Mouse (Mus musculus): ENCODE data around the gene Rfx5. TPM values are rescaled to one million over a fixed set of nuclear protein-coding genes. Genes with fewer than 3 reads are reported as not detected.
"Not testable (repeated sequence)": the region's sequence is repeated elsewhere in the genome, so short reads cannot be mapped to it uniquely, and the experiment has no call there.

Rfx5 gene
- polyA plus RNA-seq (2015; fragmentation: Nextera tagmentation; extraction: Ambion mirVana) = 6.2 and 6.9 TPM in 2 replicates

GRCm38 (mm10) chr3:94953764-94954616 is at the start of gene Rfx5:
Gene Rfx5 (plus strand): TSS chr3:94954075.
- H3K27me3 ChIP-seq (replicated peaks) = no peaks in the 10 kb centered on the region
- no peaks in the 10 kb centered on the region for H3K9me3 ChIP-seq
- H3K9ac ChIP-seq = peak within 1 kb of the TSS; percentile 84
- peak; percentile 97 for ATAC-seq
- WGBS = 0% methylated on average over 50 of the region's 50 CpGs
- peaks cover 16% of the 10 kb centered on the region for H3K4me1 ChIP-seq (replicated peaks)
- peak within 1 kb of the TSS; percentile 92 for H3K27ac ChIP-seq
- H3K4me2 ChIP-seq (replicated peaks) = peak within 1 kb of the TSS; percentile 71
- peak within 1 kb of the TSS; percentile 81 for H3K4me3 ChIP-seq (replicated peaks)
- H3K36me3 ChIP-seq = peaks cover 18% of the 10 kb centered on the region

- ATAC-seq = not testable (repeated sequence)
- 66% methylated on average over 3 of the region's 3 CpGs for WGBS
Observed at GRCm38 (mm10) chr3:94904759-94905158, 49.1 kb upstream of the Rfx5 start.

GRCm38 (mm10) chr3:94906482-94906881 is 47.4 kb upstream of the Rfx5 start:
- Histone ChIP-seq H3K4me2 (replicated peaks) (no peak overlapping the region), H3K4me1 (replicated peaks) (no peaks in the 10 kb centered on the region; the same call in 1 of the 2 replicates), H3K9me3 (no peaks in the 10 kb centered on the region), H3K27ac (no peak overlapping the region), H3K27me3 (replicated peaks) (no peaks in the 10 kb centered on the region), H3K9ac (no peak overlapping the region), H3K36me3 (no peaks in the 10 kb centered on the region), H3K4me3 (replicated peaks) (no peak overlapping the region)
- 58% methylated on average over 1 of the region's 1 CpGs for WGBS
- no peak for ATAC-seq

More at GRCm38 (mm10) chr3:94904759-94905158, 49.1 kb upstream of the Rfx5 start:
- not testable (repeated sequence) for H3K9me3 ChIP-seq; H3K4me3 ChIP-seq (replicated peaks); H3K4me2 ChIP-seq (replicated peaks); H3K27ac ChIP-seq; H3K36me3 ChIP-seq; H3K4me1 ChIP-seq (replicated peaks); H3K27me3 ChIP-seq (replicated peaks); H3K9ac ChIP-seq

GRCm38 (mm10) chr3:94911050-94911693 is 42.7 kb upstream of the Rfx5 start:
- Histone ChIP-seq H3K4me1 (replicated peaks) (0 out of 2 replicates have a peak, but pooled peaks cover 3% of the 10 kb centered on the region), H3K4me2 (replicated peaks) (no peak overlapping the region), H3K36me3 (no peaks in the 10 kb centered on the region), H3K9ac (no peak overlapping the region), H3K4me3 (replicated peaks) (no peak overlapping the region), H3K27me3 (replicated peaks) (no peaks in the 10 kb centered on the region), H3K9me3 (no peaks in the 10 kb centered on the region), H3K27ac (no peak overlapping the region)
- ATAC-seq = no peak
- 64% methylated on average over 2 of the region's 2 CpGs for WGBS

GRCm38 (mm10) chr3:94913801-94914200 is 40.1 kb upstream of the Rfx5 start:
- no peaks in the 10 kb centered on the region for H3K36me3 ChIP-seq
- WGBS = 40% methylated on average over 5 of the region's 5 CpGs
- H3K27me3 ChIP-seq (replicated peaks) = no peaks in the 10 kb centered on the region
- H3K4me3 ChIP-seq (replicated peaks) = no peak overlapping the region
- peaks cover 9% of the 10 kb centered on the region; the same call in 1 of the 2 replicates for H3K4me1 ChIP-seq (replicated peaks)
- H3K9ac ChIP-seq = no peak overlapping the region
- no peaks in the 10 kb centered on the region for H3K9me3 ChIP-seq
- peak; percentile 92 for ATAC-seq
- peak overlapping the region; percentile 77 for H3K27ac ChIP-seq
- H3K4me2 ChIP-seq (replicated peaks) = no peak overlapping the region

- 89% methylated on average over 7 of the region's 7 CpGs for WGBS
- Histone ChIP-seq H3K27ac (no peak overlapping the region), H3K4me3 (replicated peaks) (no peak overlapping the region), H3K27me3 (replicated peaks) (no peaks in the 10 kb centered on the region), H3K9ac (no peak overlapping the region), H3K9me3 (no peaks in the 10 kb centered on the region), H3K4me1 (replicated peaks) (peaks cover 9% of the 10 kb centered on the region; the same call in 1 of the 2 replicates), H3K4me2 (replicated peaks) (no peak overlapping the region), H3K36me3 (no peaks in the 10 kb centered on the region)
- no peak for ATAC-seq
Observed at GRCm38 (mm10) chr3:94915903-94916741, 37.8 kb upstream of the Rfx5 start.

GRCm38 (mm10) chr3:94917816-94918361 is 36.0 kb upstream of the Rfx5 start:
- peak; percentile 47 for ATAC-seq
- peak overlapping the region; percentile 6; the same call in 1 of the 2 replicates for H3K27ac ChIP-seq
- H3K9ac ChIP-seq = no peak overlapping the region
- H3K4me3 ChIP-seq (replicated peaks) = no peak overlapping the region
- no peaks in the 10 kb centered on the region for H3K27me3 ChIP-seq (replicated peaks)
- H3K36me3 ChIP-seq = no peaks in the 10 kb centered on the region
- H3K9me3 ChIP-seq = no peaks in the 10 kb centered on the region
- peaks cover 9% of the 10 kb centered on the region; the same call in 1 of the 2 replicates for H3K4me1 ChIP-seq (replicated peaks)
- 58% methylated on average over 14 of the region's 14 CpGs for WGBS
- H3K4me2 ChIP-seq (replicated peaks) = no peak overlapping the region

- H3K4me3 ChIP-seq (replicated peaks) = no peak overlapping the region
- WGBS = 61% methylated on average over 4 of the region's 4 CpGs
- H3K4me2 ChIP-seq (replicated peaks) = no peak overlapping the region
- H3K27ac ChIP-seq = no peak overlapping the region
- no peaks in the 10 kb centered on the region for H3K36me3 ChIP-seq
- H3K27me3 ChIP-seq (replicated peaks) = no peaks in the 10 kb centered on the region
- peak; percentile 34; the same call in 1 of the 2 replicates for ATAC-seq
- no peaks in the 10 kb centered on the region for H3K9me3 ChIP-seq
- peaks cover 9% of the 10 kb centered on the region; the same call in 1 of the 2 replicates for H3K4me1 ChIP-seq (replicated peaks)
- no peak overlapping the region for H3K9ac ChIP-seq
Observed at GRCm38 (mm10) chr3:94918845-94919244, 35.0 kb upstream of the Rfx5 start.

- Histone ChIP-seq H3K4me2 (replicated peaks) (no peak overlapping the region), H3K4me1 (replicated peaks) (peaks cover 7% of the 10 kb centered on the region; the same call in 1 of the 2 replicates), H3K9ac (no peak overlapping the region), H3K4me3 (replicated peaks) (no peak overlapping the region), H3K9me3 (no peaks in the 10 kb centered on the region), H3K27ac (no peak overlapping the region), H3K27me3 (replicated peaks) (no peaks in the 10 kb centered on the region), H3K36me3 (no peaks in the 10 kb centered on the region)
- 47% methylated on average over 3 of the region's 3 CpGs for WGBS
- ATAC-seq = no peak
Observed at GRCm38 (mm10) chr3:94921104-94921503, 32.8 kb upstream of the Rfx5 start.

GRCm38 (mm10) chr3:94922333-94922732 is 31.5 kb upstream of the Rfx5 start:
- peaks cover 7% of the 10 kb centered on the region; the same call in 1 of the 2 replicates for H3K4me1 ChIP-seq (replicated peaks)
- H3K4me3 ChIP-seq (replicated peaks) = no peak overlapping the region
- no peaks in the 10 kb centered on the region for H3K9me3 ChIP-seq
- WGBS = 40% methylated on average over 3 of the region's 3 CpGs
- H3K27me3 ChIP-seq (replicated peaks) = no peaks in the 10 kb centered on the region
- H3K27ac ChIP-seq = no peak overlapping the region
- H3K9ac ChIP-seq = no peak overlapping the region
- no peak for ATAC-seq
- no peaks in the 10 kb centered on the region for H3K36me3 ChIP-seq
- H3K4me2 ChIP-seq (replicated peaks) = no peak overlapping the region

- no peak overlapping the region for H3K4me3 ChIP-seq (replicated peaks)
- 28% methylated on average over 8 of the region's 8 CpGs for WGBS
- no peak overlapping the region for H3K9ac ChIP-seq
- H3K4me2 ChIP-seq (replicated peaks) = no peak overlapping the region
- no peaks in the 10 kb centered on the region for H3K27me3 ChIP-seq (replicated peaks)
- no peaks in the 10 kb centered on the region for H3K4me1 ChIP-seq (replicated peaks)
- no peak for ATAC-seq
- no peaks in the 10 kb centered on the region for H3K9me3 ChIP-seq
- H3K27ac ChIP-seq = no peak overlapping the region
- no peaks in the 10 kb centered on the region for H3K36me3 ChIP-seq
Observed at GRCm38 (mm10) chr3:94924688-94925087, 29.2 kb upstream of the Rfx5 start.
